Mouse (Mus musculus): ENCODE results near the gene Npff.

The Npff gene

GRCm38 (mm10) chr15:102517631-102517975 is 7.1 kb downstream of the Npff start:
- Histone ChIP-seq H3K4me1 (replicated peaks; ENCODE audit: low read depth, low read length) (peaks cover 62% of the 10 kb centered on the region), H3K27me3 (ENCODE audit: insufficient read depth, low read length) (no peaks in the 10 kb centered on the region), H3K9me3 (ENCODE audit: low read length) (no peaks in the 10 kb centered on the region), H3K36me3 (ENCODE audit: insufficient read depth, low read length) (peaks cover 33% of the 10 kb centered on the region), H3K4me3 (replicated peaks; ENCODE audit: low read length) (peak overlapping the region; percentile 86)
- no peak for TF ChIP-seq POU5F1 (IDR thresholded peaks at IDR 0.05; ENCODE audit: borderline replicate concordance, low read length)
- no peak for TF ChIP-seq CTCF (conservative IDR thresholded peaks at IDR 0.05; ENCODE audit: low read length)
- no peak for TF ChIP-seq NANOG (IDR thresholded peaks at IDR 0.05; ENCODE audit: borderline replicate concordance, low read length)

- Histone ChIP-seq H3K4me1 (replicated peaks; ENCODE audit: low read depth, low read length) (peaks cover 62% of the 10 kb centered on the region), H3K9me3 (ENCODE audit: low read length) (no peaks in the 10 kb centered on the region), H3K4me3 (replicated peaks; ENCODE audit: low read length) (peak within 1 kb of the TSS; percentile 86), H3K27me3 (ENCODE audit: insufficient read depth, low read length) (no peaks in the 10 kb centered on the region), H3K36me3 (ENCODE audit: insufficient read depth, low read length) (peaks cover 25% of the 10 kb centered on the region)
- no peak; the same call in 1 of the 2 replicates for TF ChIP-seq NANOG (IDR thresholded peaks at IDR 0.05; ENCODE audit: borderline replicate concordance, low read length)
- TF ChIP-seq POU5F1 (IDR thresholded peaks at IDR 0.05; ENCODE audit: borderline replicate concordance, low read length) = no peak
- TF ChIP-seq CTCF (conservative IDR thresholded peaks at IDR 0.05; ENCODE audit: low read length) = no peak
Observed at GRCm38 (mm10) chr15:102516728-102517404, 7.9 kb downstream of the Npff start, which contains the start of gene Map3k12. Gene Map3k12, minus strand, starts transcription at chr15:102517064.

- no peaks in the 10 kb centered on the region for H3K27me3 ChIP-seq (ENCODE audit: insufficient read depth, low read length)
- H3K4me3 ChIP-seq (replicated peaks; ENCODE audit: low read length) = peak overlapping the region; percentile 86
- H3K9me3 ChIP-seq (ENCODE audit: low read length) = no peaks in the 10 kb centered on the region
- peaks cover 62% of the 10 kb centered on the region for H3K4me1 ChIP-seq (replicated peaks; ENCODE audit: low read depth, low read length)
- H3K36me3 ChIP-seq (ENCODE audit: insufficient read depth, low read length) = peaks cover 20% of the 10 kb centered on the region
- TF ChIP-seq CTCF (conservative IDR thresholded peaks at IDR 0.05; ENCODE audit: low read length) (no peak), POU5F1 (IDR thresholded peaks at IDR 0.05; ENCODE audit: borderline replicate concordance, low read length) (no peak), NANOG (IDR thresholded peaks at IDR 0.05; ENCODE audit: borderline replicate concordance, low read length) (no peak)
Observed at GRCm38 (mm10) chr15:102516293-102516692, 8.4 kb downstream of the Npff start.

- Histone ChIP-seq H3K36me3 (ENCODE audit: insufficient read depth, low read length) (peaks cover 14% of the 10 kb centered on the region), H3K27me3 (ENCODE audit: insufficient read depth, low read length) (no peaks in the 10 kb centered on the region), H3K9me3 (ENCODE audit: low read length) (no peaks in the 10 kb centered on the region), H3K4me1 (replicated peaks; ENCODE audit: low read depth, low read length) (peaks cover 62% of the 10 kb centered on the region), H3K4me3 (replicated peaks; ENCODE audit: low read length) (peak overlapping the region; percentile 86)
- no peak for TF ChIP-seq CTCF (conservative IDR thresholded peaks at IDR 0.05; ENCODE audit: low read length)
- no peak for TF ChIP-seq POU5F1 (IDR thresholded peaks at IDR 0.05; ENCODE audit: borderline replicate concordance, low read length)
- TF ChIP-seq NANOG (IDR thresholded peaks at IDR 0.05; ENCODE audit: borderline replicate concordance, low read length) = no peak
Observed at GRCm38 (mm10) chr15:102515791-102516190, 9.0 kb downstream of the Npff start.

- Histone ChIP-seq H3K36me3 (ENCODE audit: insufficient read depth, low read length) (peaks cover 9% of the 10 kb centered on the region), H3K9me3 (ENCODE audit: low read length) (no peaks in the 10 kb centered on the region), H3K4me3 (replicated peaks; ENCODE audit: low read length) (peak overlapping the region; percentile 86; the same call in 1 of the 2 replicates), H3K27me3 (ENCODE audit: insufficient read depth, low read length) (no peaks in the 10 kb centered on the region), H3K4me1 (replicated peaks; ENCODE audit: low read depth, low read length) (peaks cover 58% of the 10 kb centered on the region)
- TF ChIP-seq CTCF (conservative IDR thresholded peaks at IDR 0.05; ENCODE audit: low read length) (no peak), POU5F1 (IDR thresholded peaks at IDR 0.05; ENCODE audit: borderline replicate concordance, low read length) (no peak), NANOG (IDR thresholded peaks at IDR 0.05; ENCODE audit: borderline replicate concordance, low read length) (no peak)
Observed at GRCm38 (mm10) chr15:102515261-102515660, 9.5 kb downstream of the Npff start.

GRCm38 (mm10) chr15:102513004-102513403 is 11.7 kb downstream of the Npff start:
- Histone ChIP-seq H3K9me3 (ENCODE audit: low read length) (no peaks in the 10 kb centered on the region), H3K4me1 (replicated peaks; ENCODE audit: low read depth, low read length) (peaks cover 64% of the 10 kb centered on the region), H3K27me3 (ENCODE audit: insufficient read depth, low read length) (no peaks in the 10 kb centered on the region), H3K4me3 (replicated peaks; ENCODE audit: low read length) (no peak overlapping the region), H3K36me3 (ENCODE audit: insufficient read depth, low read length) (peaks cover 11% of the 10 kb centered on the region)
- TF ChIP-seq POU5F1 (IDR thresholded peaks at IDR 0.05; ENCODE audit: borderline replicate concordance, low read length) (no peak), CTCF (conservative IDR thresholded peaks at IDR 0.05; ENCODE audit: low read length) (no peak), NANOG (IDR thresholded peaks at IDR 0.05; ENCODE audit: borderline replicate concordance, low read length) (no peak)

GRCm38 (mm10) chr15:102512471-102512870 is 12.3 kb downstream of the Npff start:
- Histone ChIP-seq H3K36me3 (ENCODE audit: insufficient read depth, low read length) (peaks cover 15% of the 10 kb centered on the region), H3K4me1 (replicated peaks; ENCODE audit: low read depth, low read length) (peaks cover 67% of the 10 kb centered on the region), H3K4me3 (replicated peaks; ENCODE audit: low read length) (no peak overlapping the region), H3K27me3 (ENCODE audit: insufficient read depth, low read length) (no peaks in the 10 kb centered on the region), H3K9me3 (ENCODE audit: low read length) (no peaks in the 10 kb centered on the region)
- TF ChIP-seq POU5F1 (IDR thresholded peaks at IDR 0.05; ENCODE audit: borderline replicate concordance, low read length) (no peak), NANOG (IDR thresholded peaks at IDR 0.05; ENCODE audit: borderline replicate concordance, low read length) (no peak), CTCF (conservative IDR thresholded peaks at IDR 0.05; ENCODE audit: low read length) (no peak)

- TF ChIP-seq CTCF (conservative IDR thresholded peaks at IDR 0.05; ENCODE audit: low read length) (no peak), POU5F1 (IDR thresholded peaks at IDR 0.05; ENCODE audit: borderline replicate concordance, low read length) (no peak), NANOG (IDR thresholded peaks at IDR 0.05; ENCODE audit: borderline replicate concordance, low read length) (no peak)
- H3K27me3 ChIP-seq (ENCODE audit: insufficient read depth, low read length) = no peaks in the 10 kb centered on the region
- H3K9me3 ChIP-seq (ENCODE audit: low read length) = no peaks in the 10 kb centered on the region
- H3K36me3 ChIP-seq (ENCODE audit: insufficient read depth, low read length) = peaks cover 18% of the 10 kb centered on the region
- peak overlapping the region; percentile 32 for H3K4me3 ChIP-seq (replicated peaks; ENCODE audit: low read length)
- peaks cover 67% of the 10 kb centered on the region for H3K4me1 ChIP-seq (replicated peaks; ENCODE audit: low read depth, low read length)
Observed at GRCm38 (mm10) chr15:102512010-102512409, 12.7 kb downstream of the Npff start.
